Mouse (Mus musculus) c-Kit-positive CD71-positive TER-119-negative erythroid progenitor cells, embryonic 14.5 days (primary cell): Measurements from ENCODE around the gene Zfp592.

ENCODE experiments used
- DNase-seq: peaks from one replicate; pipeline ENCODE4 v3.0.0-alpha.2; 2013; ENCODE audit warnings: low read depth

Gene Zfp592

GRCm38 (mm10) chr7:81057901-81058711, 64.6 kb downstream of the Zfp592 start:
- peak; percentile 61 for DNase-seq

- no peak for DNase-seq
Measured at GRCm38 (mm10) chr7:81058712-81059154, 65.3 kb downstream of the Zfp592 start.

- no peak for DNase-seq
Measured at GRCm38 (mm10) chr7:81059388-81059787, 65.9 kb downstream of the Zfp592 start.

GRCm38 (mm10) chr7:81060908-81061307, 67.4 kb downstream of the Zfp592 start:
- DNase-seq = peak; percentile 60

- DNase-seq = no peak
Measured at GRCm38 (mm10) chr7:81061936-81062335, 68.5 kb downstream of the Zfp592 start.

GRCm38 (mm10) chr7:81063332-81063731, 69.9 kb downstream of the Zfp592 start:
- no peak for DNase-seq

- DNase-seq = no peak
Measured at GRCm38 (mm10) chr7:81066714-81067113, 73.2 kb downstream of the Zfp592 start.

- no peak for DNase-seq
Measured at GRCm38 (mm10) chr7:81072463-81072862, 79.0 kb downstream of the Zfp592 start.

GRCm38 (mm10) chr7:81073273-81073672, 79.8 kb downstream of the Zfp592 start:
- no peak for DNase-seq

- no peak for DNase-seq
Measured at GRCm38 (mm10) chr7:81074546-81074945, 81.1 kb downstream of the Zfp592 start.

- no peak for DNase-seq
Measured at GRCm38 (mm10) chr7:81075299-81075698, 81.8 kb downstream of the Zfp592 start.

- DNase-seq = no peak
Measured at GRCm38 (mm10) chr7:81075732-81076131, 82.3 kb downstream of the Zfp592 start.

GRCm38 (mm10) chr7:81077009-81077408, 83.5 kb downstream of the Zfp592 start:
- no peak for DNase-seq

GRCm38 (mm10) chr7:81078740-81079139, 85.3 kb downstream of the Zfp592 start:
- DNase-seq = no peak

GRCm38 (mm10) chr7:81093420-81093965, 100.0 kb downstream of the Zfp592 start:
- no peak for DNase-seq

- no peak for DNase-seq
Measured at GRCm38 (mm10) chr7:81094104-81094757, 100.8 kb downstream of the Zfp592 start.
